Mouse (Mus musculus) spleen, postnatal 36 days (tissue): ENCODE results near the gene Gtf2a2.

ENCODE experiments used
- DNase-seq, 2 experiments: peaks; one replicate each; pipeline ENCODE4 v3.0.0; 2022; ENCODE audit warnings: low spot score in 2 of 2, mixed read lengths in 1 of 2

Gtf2a2 gene

GRCm38 (mm10) chr9:70012408-70012901 lies at the start of gene Gtf2a2:
Gtf2a2 (plus strand) TSS chr9:70012550.
- DNase-seq: peak; percentile 91

- DNase-seq: no peak
These were observed 48.0 kb upstream of the Gtf2a2 start for GRCm38 (mm10) chr9:69964370-69964769.

DNA sequence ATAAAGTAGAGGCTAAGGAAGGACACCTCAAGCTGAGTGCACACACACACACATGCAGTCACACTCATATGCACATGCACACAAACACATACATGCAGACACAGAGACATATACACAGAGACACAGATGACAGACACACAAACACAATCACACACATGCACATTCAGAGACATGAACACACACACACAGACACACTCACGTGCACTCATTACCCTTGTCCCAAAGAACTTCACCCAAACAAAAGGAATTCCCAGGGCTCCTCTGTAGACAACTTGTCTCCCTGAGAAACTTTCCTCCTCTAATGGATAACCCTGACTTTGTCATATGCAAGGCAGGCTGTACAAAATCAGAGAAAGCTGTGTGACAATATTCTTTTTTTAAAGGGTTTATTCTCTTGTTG lies 26.8 kb upstream of the Gtf2a2 start:
- DNase-seq: no peak

DNA sequence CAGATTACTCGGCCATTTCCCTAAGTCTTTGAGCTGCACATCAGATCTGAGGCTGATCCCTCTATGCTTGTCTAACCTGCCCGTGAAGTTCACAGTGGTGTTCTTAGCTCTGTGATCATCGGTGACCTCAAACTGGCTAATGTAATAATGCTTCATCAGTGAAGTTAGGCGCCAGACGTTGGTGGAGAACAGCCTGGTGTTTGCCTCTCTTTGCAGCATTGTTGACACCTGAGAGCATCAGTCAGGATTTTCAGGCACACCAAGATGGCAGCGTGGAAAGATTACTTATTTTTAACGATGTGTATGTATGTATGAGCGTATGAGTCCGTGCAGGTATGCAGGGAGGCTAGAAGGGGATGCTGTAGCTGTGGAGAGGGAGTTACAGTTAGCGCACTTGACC lies 26.3 kb upstream of the Gtf2a2 start:
- DNase-seq: no peak

GRCm38 (mm10) chr9:69986571-69986970 lies 25.8 kb upstream of the Gtf2a2 start:
- no peak for DNase-seq

GRCm38 (mm10) chr9:69987579-69987978 lies 24.8 kb upstream of the Gtf2a2 start:
- DNase-seq: peak; percentile 51 to 62

GRCm38 (mm10) chr9:69988706-69989302 lies 23.5 kb upstream of the Gtf2a2 start:
- no peak for DNase-seq

GRCm38 (mm10) chr9:69989303-69990121 lies 22.8 kb upstream of the Gtf2a2 start, which contains the start of gene Bnip2:
Bnip2 (plus strand) TSS chr9:69989466.
- DNase-seq: peak; percentile 89 to 91

DNA sequence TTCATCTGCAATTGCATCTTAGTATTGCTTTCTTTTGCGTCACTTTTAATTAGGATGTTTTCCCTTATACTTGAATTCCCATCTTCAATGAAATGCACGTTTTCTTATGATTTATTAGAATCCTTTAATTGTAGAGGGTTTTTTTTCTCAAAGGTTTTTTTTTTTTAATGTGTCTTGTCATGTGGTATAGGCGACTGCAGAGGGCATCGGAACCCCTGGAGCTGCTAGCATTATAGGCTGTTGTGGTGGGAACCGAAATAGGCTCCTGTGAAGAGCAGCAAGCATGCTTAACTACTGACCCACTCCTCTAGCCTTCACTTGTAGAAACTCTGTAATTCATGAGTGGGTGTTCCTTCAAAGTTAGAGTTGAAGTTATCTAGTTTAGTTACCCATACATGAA lies 22.0 kb upstream of the Gtf2a2 start:
- no peak for DNase-seq

GRCm38 (mm10) chr9:69992841-69993277 lies 19.5 kb upstream of the Gtf2a2 start:
- peak in 1 of 2 experiments; percentile 19 for DNase-seq

GRCm38 (mm10) chr9:69993479-69993878 lies 18.9 kb upstream of the Gtf2a2 start:
- DNase-seq: no peak

- no peak for DNase-seq
These were observed 17.8 kb upstream of the Gtf2a2 start for GRCm38 (mm10) chr9:69994547-69994946.

GRCm38 (mm10) chr9:69999318-69999717 lies 13.0 kb upstream of the Gtf2a2 start:
- DNase-seq: no peak

GRCm38 (mm10) chr9:70003516-70003915 lies 8.8 kb upstream of the Gtf2a2 start:
- DNase-seq: no peak

DNA sequence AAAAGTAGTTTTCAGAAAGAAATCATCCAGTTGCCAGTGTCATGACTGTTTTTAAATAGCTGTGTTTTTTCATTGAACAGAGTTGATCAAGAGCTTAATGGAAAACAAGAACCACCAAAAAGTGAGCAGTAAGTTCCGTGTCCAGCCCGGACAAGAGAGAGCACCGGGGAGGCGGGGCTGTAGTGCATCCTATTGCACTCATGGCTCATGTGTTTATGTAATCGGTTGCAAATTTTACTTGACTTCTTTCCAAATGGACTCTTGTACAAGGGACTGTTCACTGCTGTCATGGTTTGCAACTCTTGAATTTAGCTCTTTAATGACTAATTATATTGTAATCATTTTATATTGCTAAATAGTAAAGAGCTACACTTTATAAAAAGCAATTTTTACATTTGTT lies 5.4 kb upstream of the Gtf2a2 start:
- no peak for DNase-seq

DNA sequence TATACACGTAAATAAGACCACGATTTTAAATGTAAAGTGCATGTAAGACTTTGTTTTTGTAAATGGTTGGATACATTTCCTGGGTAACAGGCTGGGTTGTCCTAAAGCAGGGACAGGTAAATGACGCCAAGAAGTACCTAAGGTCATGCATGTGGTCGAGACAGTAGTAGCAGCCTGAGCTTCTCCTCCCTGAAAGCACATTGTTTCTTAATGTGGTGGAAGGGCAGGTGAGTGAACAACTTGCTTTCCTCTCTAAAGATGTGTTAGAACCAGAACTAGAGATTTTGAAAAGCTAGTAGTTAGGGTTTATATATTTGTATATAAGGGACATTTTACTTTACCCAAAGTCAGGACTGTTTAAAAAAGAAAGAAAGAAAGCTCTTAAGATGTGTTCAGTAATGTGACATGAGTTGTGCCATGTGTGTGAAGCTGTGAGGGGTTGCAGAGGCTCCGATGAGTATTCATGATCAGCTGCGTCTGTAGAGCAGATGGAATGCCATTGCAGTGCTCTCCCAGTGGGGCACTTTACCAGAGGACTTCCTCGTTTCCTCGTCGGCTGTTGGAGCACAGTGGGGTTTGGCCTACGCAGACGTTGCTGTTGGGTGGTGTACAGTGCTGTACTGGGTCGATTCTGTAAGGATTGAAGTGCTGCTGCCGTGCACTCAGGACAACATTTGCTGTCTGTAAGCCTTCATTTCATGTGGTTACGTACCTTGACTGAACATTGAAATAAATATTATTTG lies 4.7 kb upstream of the Gtf2a2 start:
- no peak for DNase-seq

DNA sequence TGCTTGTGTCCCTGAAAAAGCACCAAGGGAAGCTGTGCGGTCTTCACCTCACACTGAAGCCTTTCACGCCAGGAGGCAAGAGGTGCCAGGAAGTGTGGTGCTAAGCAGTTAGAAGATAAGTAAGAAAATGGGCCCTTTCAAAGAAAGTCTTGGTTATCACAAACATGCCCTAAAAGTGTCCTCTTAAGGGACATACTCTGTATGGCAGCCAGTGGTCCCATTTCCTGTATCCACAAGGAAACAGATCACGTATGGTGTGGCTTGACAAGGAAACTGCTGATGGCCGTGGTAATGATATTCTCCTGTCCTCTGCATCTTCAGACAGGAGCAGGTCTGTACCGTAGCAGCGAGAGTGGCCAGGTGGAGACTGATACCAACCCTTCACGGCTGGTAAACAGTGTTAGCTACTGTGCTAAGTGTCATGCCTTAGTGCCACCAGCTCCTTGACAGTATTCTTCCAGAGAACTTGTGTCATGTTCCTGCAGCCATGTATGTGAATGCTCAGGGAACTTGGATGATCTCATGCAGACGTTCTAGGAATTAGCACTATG lies 2.5 kb upstream of the Gtf2a2 start:
- no peak for DNase-seq

DNA sequence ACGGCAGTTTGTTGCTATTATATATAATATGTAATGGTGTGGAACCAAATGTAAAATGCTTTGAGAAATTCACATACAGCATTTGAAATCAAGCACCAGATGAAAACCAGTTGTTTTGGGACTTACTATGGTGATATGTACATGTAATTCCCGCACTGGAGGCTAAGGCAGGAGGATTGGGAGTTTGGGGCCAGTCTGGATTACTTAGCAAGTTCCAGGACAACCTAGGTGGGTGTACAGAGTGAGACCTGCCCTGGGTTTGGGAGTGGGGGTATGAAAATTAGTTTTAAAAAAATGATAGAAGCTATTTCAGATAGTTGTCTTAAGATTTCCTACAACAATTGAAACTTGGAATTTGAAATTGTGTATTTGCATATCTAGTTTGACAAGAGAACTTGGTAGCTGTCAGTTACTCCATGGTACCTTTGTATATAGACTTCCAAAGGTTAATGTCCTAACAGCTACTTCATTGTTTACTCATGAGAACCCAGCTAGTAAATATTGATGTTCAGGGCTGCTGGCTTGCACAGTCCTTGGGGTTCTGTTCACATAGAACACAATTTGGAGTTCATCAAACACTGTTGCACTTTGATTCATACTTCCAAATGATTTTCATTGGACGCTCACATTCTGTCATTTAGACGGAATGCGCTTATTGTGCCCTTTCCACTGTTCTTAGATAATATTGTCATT lies 1.4 kb upstream of the Gtf2a2 start:
- DNase-seq: no peak

- DNase-seq: no peak
These were observed 578 bp upstream of the Gtf2a2 start for GRCm38 (mm10) chr9:70011537-70012407.

DNA sequence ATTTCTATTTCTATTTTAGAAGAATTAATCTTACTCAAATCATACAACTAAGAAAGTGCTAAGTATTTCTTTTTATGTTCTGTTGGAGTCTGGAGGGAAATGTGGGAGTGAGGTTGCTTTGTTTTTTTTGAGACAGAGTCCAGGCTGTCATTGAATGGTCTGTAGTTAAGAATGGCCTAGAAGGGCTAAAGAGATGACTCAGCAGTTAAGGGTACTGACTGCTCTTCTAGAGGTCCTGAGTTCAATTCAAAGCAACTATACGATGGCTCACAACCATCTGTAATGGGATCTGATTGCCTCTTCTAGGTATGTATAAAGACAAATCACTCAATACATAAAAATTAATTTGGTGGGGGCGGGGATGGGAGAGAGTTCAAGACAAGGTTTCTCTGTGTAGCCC lies 3.3 kb downstream of the Gtf2a2 start:
- DNase-seq: no peak
